Mouse (Mus musculus): ENCODE measurements at regions not wholly inside any gene's neighbourhood (a gene's known extent, or its start where the extent isn't known, plus 50 kb on each side); places are given as distances from the start of the nearest gene placed in this dataset.

- Histone ChIP-seq H3K4me2 (ENCODE audit: low read depth, low read length) (no peak overlapping the region), H3K4me1 (ENCODE audit: control insufficient read depth, insufficient read depth, low read length) (no peaks in the 10 kb centered on the region), H3K9me3 (ENCODE audit: control insufficient read depth, low read length) (no peaks in the 10 kb centered on the region), H3K27me3 (ENCODE audit: control insufficient read depth, insufficient read depth, low read length) (no peaks in the 10 kb centered on the region), H3K4me3 (ENCODE audit: low read depth, low read length) (no peak overlapping the region), H3K27ac (ENCODE audit: low read depth, low read length) (no peak overlapping the region), H3K9ac (replicated peaks; ENCODE audit: low read depth, low read length) (no peak overlapping the region), H3K36me3 (ENCODE audit: control insufficient read depth, insufficient read depth, low read length) (no peaks in the 10 kb centered on the region)
- 25% methylated on average over 4 of the region's 4 CpGs for WGBS
- ATAC-seq (ENCODE audit: low read depth): no peak
These were observed 118.9 kb upstream of the Pgrmc2 start for GRCm38 (mm10) chr3:41201782-41202181.

GRCm38 (mm10) chr3:41200026-41200425 is 117.2 kb upstream of the Pgrmc2 start:
- H3K27ac ChIP-seq (ENCODE audit: low read depth, low read length): no peak overlapping the region
- ATAC-seq (ENCODE audit: low read depth): no peak
- 93% methylated on average over 5 of the region's 5 CpGs for WGBS
- H3K36me3 ChIP-seq (ENCODE audit: control insufficient read depth, insufficient read depth, low read length): no peaks in the 10 kb centered on the region
- no peaks in the 10 kb centered on the region for H3K9me3 ChIP-seq (ENCODE audit: control insufficient read depth, low read length)
- no peak overlapping the region for H3K9ac ChIP-seq (replicated peaks; ENCODE audit: low read depth, low read length)
- no peaks in the 10 kb centered on the region for H3K27me3 ChIP-seq (ENCODE audit: control insufficient read depth, insufficient read depth, low read length)
- no peak overlapping the region for H3K4me3 ChIP-seq (ENCODE audit: low read depth, low read length)
- H3K4me1 ChIP-seq (ENCODE audit: control insufficient read depth, insufficient read depth, low read length): no peaks in the 10 kb centered on the region
- no peak overlapping the region for H3K4me2 ChIP-seq (ENCODE audit: low read depth, low read length)

- no peak overlapping the region for H3K4me3 ChIP-seq (ENCODE audit: low read depth, low read length)
- no peaks in the 10 kb centered on the region for H3K27me3 ChIP-seq (ENCODE audit: control insufficient read depth, insufficient read depth, low read length)
- 77% methylated on average over 15 of the region's 15 CpGs for WGBS
- no peak overlapping the region for H3K4me2 ChIP-seq (ENCODE audit: low read depth, low read length)
- H3K36me3 ChIP-seq (ENCODE audit: control insufficient read depth, insufficient read depth, low read length): no peaks in the 10 kb centered on the region
- ATAC-seq (ENCODE audit: low read depth): peak; percentile 44; the same call in 1 of the 2 replicates
- H3K4me1 ChIP-seq (ENCODE audit: control insufficient read depth, insufficient read depth, low read length): no peaks in the 10 kb centered on the region
- no peak overlapping the region for H3K27ac ChIP-seq (ENCODE audit: low read depth, low read length)
- no peaks in the 10 kb centered on the region for H3K9me3 ChIP-seq (ENCODE audit: control insufficient read depth, low read length)
- H3K9ac ChIP-seq (replicated peaks; ENCODE audit: low read depth, low read length): no peak overlapping the region
These were observed 115.5 kb upstream of the Pgrmc2 start for GRCm38 (mm10) chr3:41198216-41198976.

GRCm38 (mm10) chr3:41195113-41195975 is 112.5 kb upstream of the Pgrmc2 start:
- Histone ChIP-seq H3K27ac (ENCODE audit: low read depth, low read length) (no peak overlapping the region), H3K4me2 (ENCODE audit: low read depth, low read length) (no peak overlapping the region), H3K4me1 (ENCODE audit: control insufficient read depth, insufficient read depth, low read length) (no peaks in the 10 kb centered on the region), H3K4me3 (ENCODE audit: low read depth, low read length) (no peak overlapping the region), H3K36me3 (ENCODE audit: control insufficient read depth, insufficient read depth, low read length) (no peaks in the 10 kb centered on the region), H3K9me3 (ENCODE audit: control insufficient read depth, low read length) (no peaks in the 10 kb centered on the region), H3K27me3 (ENCODE audit: control insufficient read depth, insufficient read depth, low read length) (no peaks in the 10 kb centered on the region), H3K9ac (replicated peaks; ENCODE audit: low read depth, low read length) (no peak overlapping the region)
- 25% methylated on average over 7 of the region's 7 CpGs for WGBS
- peak; percentile 76 for ATAC-seq (ENCODE audit: low read depth)

- Histone ChIP-seq H3K4me2 (ENCODE audit: low read depth, low read length) (no peak overlapping the region), H3K27me3 (ENCODE audit: control insufficient read depth, insufficient read depth, low read length) (no peaks in the 10 kb centered on the region), H3K4me1 (ENCODE audit: control insufficient read depth, insufficient read depth, low read length) (no peaks in the 10 kb centered on the region), H3K9ac (replicated peaks; ENCODE audit: low read depth, low read length) (no peak overlapping the region), H3K36me3 (ENCODE audit: control insufficient read depth, insufficient read depth, low read length) (no peaks in the 10 kb centered on the region), H3K27ac (ENCODE audit: low read depth, low read length) (no peak overlapping the region), H3K4me3 (ENCODE audit: low read depth, low read length) (no peak overlapping the region), H3K9me3 (ENCODE audit: control insufficient read depth, low read length) (no peaks in the 10 kb centered on the region)
- no peak for ATAC-seq (ENCODE audit: low read depth)
- WGBS: 64% methylated on average over 9 of the region's 9 CpGs
These were observed 111.7 kb upstream of the Pgrmc2 start for GRCm38 (mm10) chr3:41194311-41195112.

- 91% methylated on average over 10 of the region's 10 CpGs for WGBS
- Histone ChIP-seq H3K4me1 (ENCODE audit: control insufficient read depth, insufficient read depth, low read length) (no peaks in the 10 kb centered on the region), H3K9me3 (ENCODE audit: control insufficient read depth, low read length) (no peaks in the 10 kb centered on the region), H3K4me2 (ENCODE audit: low read depth, low read length) (no peak overlapping the region), H3K27ac (ENCODE audit: low read depth, low read length) (no peak overlapping the region), H3K27me3 (ENCODE audit: control insufficient read depth, insufficient read depth, low read length) (no peaks in the 10 kb centered on the region), H3K9ac (replicated peaks; ENCODE audit: low read depth, low read length) (no peak overlapping the region), H3K36me3 (ENCODE audit: control insufficient read depth, insufficient read depth, low read length) (no peaks in the 10 kb centered on the region), H3K4me3 (ENCODE audit: low read depth, low read length) (no peak overlapping the region)
- no peak for ATAC-seq (ENCODE audit: low read depth)
These were observed 102.7 kb upstream of the Pgrmc2 start for GRCm38 (mm10) chr3:41185305-41186097.

- H3K4me3 ChIP-seq (ENCODE audit: low read depth, low read length): no peak overlapping the region
- H3K4me2 ChIP-seq (ENCODE audit: low read depth, low read length): no peak overlapping the region
- H3K36me3 ChIP-seq (ENCODE audit: control insufficient read depth, insufficient read depth, low read length): no peaks in the 10 kb centered on the region
- no peaks in the 10 kb centered on the region for H3K9me3 ChIP-seq (ENCODE audit: control insufficient read depth, low read length)
- no peak for ATAC-seq (ENCODE audit: low read depth)
- H3K4me1 ChIP-seq (ENCODE audit: control insufficient read depth, insufficient read depth, low read length): no peaks in the 10 kb centered on the region
- no peak overlapping the region for H3K9ac ChIP-seq (replicated peaks; ENCODE audit: low read depth, low read length)
- H3K27ac ChIP-seq (ENCODE audit: low read depth, low read length): no peak overlapping the region
- WGBS: 47% methylated on average over 7 of the region's 7 CpGs
- no peaks in the 10 kb centered on the region for H3K27me3 ChIP-seq (ENCODE audit: control insufficient read depth, insufficient read depth, low read length)
These were observed 101.5 kb upstream of the Pgrmc2 start for GRCm38 (mm10) chr3:41184375-41184774.

- H3K4me3 ChIP-seq (ENCODE audit: low read depth, low read length): no peak overlapping the region
- H3K27ac ChIP-seq (ENCODE audit: low read depth, low read length): no peak overlapping the region
- ATAC-seq (ENCODE audit: low read depth): no peak; the same call in 1 of the 2 replicates
- H3K36me3 ChIP-seq (ENCODE audit: control insufficient read depth, insufficient read depth, low read length): no peaks in the 10 kb centered on the region
- H3K9ac ChIP-seq (replicated peaks; ENCODE audit: low read depth, low read length): no peak overlapping the region
- no peaks in the 10 kb centered on the region for H3K4me1 ChIP-seq (ENCODE audit: control insufficient read depth, insufficient read depth, low read length)
- no peak overlapping the region for H3K4me2 ChIP-seq (ENCODE audit: low read depth, low read length)
- H3K9me3 ChIP-seq (ENCODE audit: control insufficient read depth, low read length): no peaks in the 10 kb centered on the region
- H3K27me3 ChIP-seq (ENCODE audit: control insufficient read depth, insufficient read depth, low read length): no peaks in the 10 kb centered on the region
- WGBS: 70% methylated on average over 10 of the region's 10 CpGs
These were observed 100.2 kb upstream of the Pgrmc2 start for GRCm38 (mm10) chr3:41182900-41183595.
